Mouse (Mus musculus) liver, adult 2 months (tissue): Measurements from ENCODE around the gene Gper1.
"Not testable (repeated sequence)": the region's sequence is repeated elsewhere in the genome, so short reads cannot be mapped to it uniquely, and the experiment has no call there.

Experiments used
- CTCF ChIP-seq: fragments of 200-500 bp; IDR thresholded peaks from 2 replicates; pipeline ENCODE4 v1.5.1; 2011; ENCODE audit warnings: low read depth, low read length, control low read depth
- POLR2A ChIP-seq: fragments of 200-500 bp; IDR thresholded peaks from 2 replicates; pipeline ENCODE4 v1.6.1; 2011; ENCODE audit warnings: low read length, control low read depth; ENCODE audit not compliant: insufficient read depth; ENCODE audit errors: extremely low read depth

- TF ChIP-seq CTCF, POLR2A: not testable (repeated sequence)
Observed at GRCm38 (mm10) chr5:139390324-139391119, 32.4 kb upstream of the Gper1 start.
